Mouse (Mus musculus) right cerebral cortex, adult 2 months (tissue): ENCODE measurements at regions not wholly inside any gene's neighbourhood (a gene's known extent, or its start where the extent isn't known, plus 50 kb on each side); places are given as distances from the start of the nearest gene placed in this dataset.
"Not testable (repeated sequence)": the region's sequence is repeated elsewhere in the genome, so short reads cannot be mapped to it uniquely, and the experiment has no call there.

ENCODE experiments used
- DNase-seq, 2 experiments: peaks; one replicate each; pipeline ENCODE4 v3.0.0; 2021 to 2022; ENCODE audit warnings: low spot score in 2 of 2

DNA sequence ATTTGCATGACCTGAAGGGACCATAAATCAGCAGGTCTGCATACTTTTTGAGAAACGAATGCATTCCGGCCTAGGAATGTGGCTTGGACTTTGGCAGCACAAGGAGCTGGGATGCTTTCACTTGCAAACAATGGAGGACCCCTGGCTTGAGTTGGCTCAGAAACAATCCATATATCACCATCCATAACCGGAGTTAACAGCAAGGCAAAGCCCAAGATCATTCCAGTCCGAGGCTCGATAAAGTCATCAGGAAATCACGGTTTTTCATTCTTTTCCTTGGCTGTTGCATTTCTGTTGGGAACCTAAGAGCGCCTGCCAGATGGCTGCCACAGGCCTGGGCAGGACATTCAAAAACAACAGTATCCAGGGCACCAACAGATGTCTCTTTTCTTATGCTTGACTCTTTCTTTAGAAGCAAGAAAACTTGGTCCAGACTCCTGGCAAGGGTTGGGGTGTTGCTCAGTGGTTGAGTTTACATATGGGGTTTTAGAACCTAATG is 198.5 kb downstream of the Fam43a start:
- no peak for DNase-seq

- no peak for DNase-seq
Measured at GRCm38 (mm10) chr16:30798536-30798935, 199.0 kb downstream of the Fam43a start.

- DNase-seq: no peak
Measured at GRCm38 (mm10) chr16:30799699-30800483, 200.4 kb downstream of the Fam43a start.

DNA sequence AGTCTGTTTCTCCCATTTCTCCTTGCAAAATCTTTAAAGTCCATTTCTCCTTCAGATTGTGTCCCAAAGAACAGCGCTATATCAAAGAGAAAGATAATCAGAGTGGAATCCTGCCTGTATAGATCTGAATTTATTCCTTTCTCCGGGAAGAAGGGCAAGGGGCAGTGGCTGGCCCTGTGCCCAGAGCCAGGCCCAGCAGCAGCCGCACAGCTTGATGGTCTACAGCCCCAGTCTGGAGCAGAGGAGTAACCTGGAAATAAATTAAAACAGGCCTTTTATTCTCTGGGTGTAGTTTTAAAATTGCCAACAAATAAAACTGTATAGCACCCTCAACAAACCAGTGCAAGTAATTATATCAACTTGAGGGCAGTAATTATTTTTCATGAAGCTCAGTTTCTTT is 204.5 kb downstream of the Fam43a start:
- no peak for DNase-seq

- DNase-seq: not testable (repeated sequence)
Measured at GRCm38 (mm10) chr16:30806206-30806605, 206.7 kb downstream of the Fam43a start.

GRCm38 (mm10) chr16:30818541-30819120 is 219.1 kb downstream of the Fam43a start:
- no peak for DNase-seq

DNA sequence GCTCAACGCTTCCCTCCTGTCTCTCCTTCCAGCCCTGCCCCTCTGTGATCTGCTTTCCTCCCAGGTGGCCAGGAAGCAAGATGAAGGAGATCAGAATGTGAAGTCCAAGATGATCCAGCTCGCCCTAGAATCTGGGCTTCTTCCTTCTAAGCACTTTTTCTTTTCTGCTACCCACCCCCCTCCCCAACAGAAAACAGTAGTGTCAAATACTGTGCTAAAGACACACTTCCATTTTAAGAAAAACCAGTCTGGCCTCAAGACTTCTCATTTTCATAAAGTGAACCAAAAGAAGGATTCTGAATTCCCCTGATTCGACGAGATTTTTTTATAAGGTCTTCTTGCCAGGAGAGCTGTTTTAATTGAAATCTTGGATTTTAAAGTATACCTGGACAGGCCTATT is 219.8 kb downstream of the Fam43a start:
- DNase-seq: no peak

GRCm38 (mm10) chr16:30820234-30820633 is 220.7 kb downstream of the Fam43a start:
- DNase-seq: no peak

DNA sequence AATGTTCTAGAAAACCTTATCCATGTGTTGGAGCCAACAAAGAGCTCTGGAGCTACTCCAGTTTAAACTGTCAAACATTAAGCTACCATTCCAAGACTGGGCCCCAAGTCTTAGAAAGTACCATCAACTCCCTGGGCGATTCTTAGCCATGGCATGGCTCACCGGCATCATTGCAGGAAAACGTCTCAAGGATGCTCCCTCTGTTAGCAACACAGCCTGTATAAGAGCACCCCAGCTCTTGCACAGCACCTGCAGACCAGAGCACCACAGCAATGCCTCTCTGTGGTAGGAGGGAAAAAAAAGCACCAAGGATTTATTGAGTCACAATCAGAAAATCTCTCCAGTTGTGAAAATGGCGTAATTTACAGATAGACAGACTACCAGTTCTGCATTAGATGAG is 221.2 kb downstream of the Fam43a start:
- DNase-seq: no peak

DNA sequence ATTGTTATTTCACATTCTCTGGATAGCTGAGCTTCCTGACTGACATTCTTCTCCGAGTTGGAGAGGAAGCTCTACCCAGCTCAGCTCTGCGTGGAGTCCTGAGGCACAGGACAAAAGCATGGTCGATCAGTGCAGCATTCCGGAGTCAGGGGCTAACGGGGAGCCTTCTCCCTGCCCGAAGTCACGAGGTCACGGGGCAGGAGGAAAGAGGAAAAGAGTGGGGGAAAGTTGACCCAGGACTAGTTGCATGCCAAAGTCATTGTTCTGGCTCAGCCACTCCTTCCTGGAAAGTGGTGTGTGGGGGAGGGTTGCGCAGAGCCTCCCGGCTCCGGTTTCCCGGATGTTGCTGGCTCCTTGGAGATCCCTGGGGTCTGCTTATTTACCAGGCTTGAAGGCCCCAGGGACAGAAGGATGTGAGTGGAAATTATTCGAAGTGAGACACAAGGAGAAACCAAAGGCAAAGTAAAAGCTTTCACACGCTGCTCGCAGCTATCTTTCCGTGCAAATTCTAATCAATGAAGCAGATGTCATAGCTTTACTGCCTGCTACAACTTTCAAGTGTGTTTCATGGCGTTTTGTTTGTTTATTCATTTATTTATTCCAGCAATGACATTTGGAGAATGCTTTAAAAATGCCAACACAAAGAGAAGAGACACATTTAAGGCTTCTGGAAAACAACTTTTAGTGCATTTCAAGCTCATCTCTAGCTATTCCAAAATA is 221.8 kb downstream of the Fam43a start:
- DNase-seq: peak in 1 of 2 experiments; percentile 4

DNA sequence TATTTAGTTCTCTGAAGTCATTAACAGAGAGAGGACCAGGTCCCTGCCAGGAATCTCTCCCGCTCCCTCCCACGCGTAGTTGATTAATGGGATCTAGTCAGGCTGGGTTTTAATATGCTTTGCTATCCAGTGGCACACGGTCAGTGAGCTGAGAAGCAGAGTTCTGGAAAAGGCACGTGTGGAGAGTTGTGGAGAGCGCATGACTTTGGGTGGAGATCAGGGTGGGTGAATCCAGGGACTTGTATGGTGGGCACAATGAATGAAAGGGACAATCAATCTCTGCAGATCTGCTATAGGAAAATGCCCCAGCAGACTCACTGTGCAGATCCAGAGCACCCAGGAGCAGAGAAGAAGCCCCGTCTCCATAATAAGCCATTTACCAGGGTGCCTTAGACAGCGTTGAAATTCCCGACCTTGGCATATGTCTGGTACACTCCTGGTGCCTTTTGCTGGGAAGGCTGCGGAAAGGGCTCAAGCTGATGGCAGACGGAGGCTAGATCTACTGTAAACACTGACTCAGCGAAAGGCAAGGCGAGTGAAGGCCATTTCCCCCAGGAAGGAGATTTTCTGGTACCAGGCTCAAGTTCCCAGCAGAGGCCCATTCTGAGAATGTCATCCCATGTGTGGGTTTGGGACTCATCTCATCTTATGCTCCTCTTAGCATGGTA is 222.5 kb downstream of the Fam43a start:
- peak in 1 of 2 experiments; percentile 6 for DNase-seq

DNA sequence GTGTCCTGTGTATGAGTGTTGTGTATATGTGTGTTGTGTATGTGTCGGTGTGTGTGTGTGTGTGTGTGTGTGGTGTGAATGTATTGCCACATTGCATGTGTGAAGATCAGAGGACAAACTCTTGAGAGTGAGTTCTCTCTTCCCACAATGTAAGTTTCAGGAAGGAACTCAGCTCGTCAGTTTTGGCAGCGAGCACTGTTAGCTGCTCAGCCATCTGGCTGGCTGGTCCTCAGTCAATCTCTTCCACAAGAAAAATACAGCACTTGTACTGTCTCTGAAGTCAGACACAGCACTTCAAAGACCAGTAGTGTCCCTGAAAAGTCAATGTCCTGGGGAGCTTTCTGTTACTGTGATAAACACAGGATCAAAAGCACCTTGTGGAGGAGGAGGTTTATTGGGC is 226.6 kb downstream of the Fam43a start:
- peak; percentile 52 for DNase-seq

DNA sequence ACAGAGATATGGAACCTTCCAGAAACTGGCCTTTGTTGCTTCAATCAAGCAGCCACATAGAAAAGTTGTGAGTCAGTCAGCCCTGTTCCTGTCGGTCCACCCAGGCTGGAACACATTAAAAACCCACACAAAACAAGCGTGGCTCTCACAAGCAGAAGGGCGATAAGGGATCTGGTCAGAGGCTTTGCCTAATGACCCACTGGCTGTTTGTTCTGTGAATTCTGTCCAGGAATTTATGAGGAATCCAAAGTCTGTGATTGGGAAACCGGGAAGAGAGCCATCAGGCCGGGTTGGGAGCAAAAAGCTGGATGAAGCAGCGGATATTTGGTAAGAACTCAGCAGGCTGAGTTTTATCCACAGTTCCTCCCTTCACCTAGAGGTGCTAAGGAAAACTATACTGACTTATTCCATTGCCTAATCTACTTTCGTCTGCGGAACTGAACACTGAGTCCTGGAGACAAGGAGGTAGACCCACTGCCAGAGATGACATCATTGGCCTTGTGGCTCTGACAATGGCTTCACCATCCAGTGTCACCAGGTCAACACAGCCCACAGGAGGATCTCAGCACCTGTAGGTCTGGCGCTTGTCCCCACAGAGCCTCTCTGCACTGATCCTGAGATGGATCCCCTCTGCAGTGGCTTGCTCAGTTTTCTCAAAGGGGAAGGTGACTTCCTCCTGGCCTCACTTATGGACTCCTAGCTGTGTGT is 228.5 kb downstream of the Fam43a start:
- no peak for DNase-seq

DNA sequence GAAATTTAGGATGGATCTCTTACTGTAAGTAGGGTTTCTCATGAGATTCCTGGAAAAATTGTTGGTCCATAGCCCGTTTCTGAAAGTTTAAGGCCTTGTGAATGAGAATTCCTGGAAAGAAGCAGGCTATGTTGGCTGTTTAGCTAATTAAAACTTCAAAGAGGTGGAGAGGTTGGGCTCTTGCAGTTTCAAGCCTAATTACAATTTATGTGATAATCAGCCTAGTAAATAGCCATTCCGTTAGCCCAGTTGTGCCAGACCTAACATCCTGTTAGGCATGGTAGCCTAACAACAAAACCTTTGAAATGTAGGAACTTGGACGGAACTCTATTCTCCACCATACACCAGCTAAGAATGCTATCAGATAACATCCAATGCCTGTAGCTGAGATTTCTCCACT is 235.0 kb downstream of the Fam43a start:
- no peak for DNase-seq

DNA sequence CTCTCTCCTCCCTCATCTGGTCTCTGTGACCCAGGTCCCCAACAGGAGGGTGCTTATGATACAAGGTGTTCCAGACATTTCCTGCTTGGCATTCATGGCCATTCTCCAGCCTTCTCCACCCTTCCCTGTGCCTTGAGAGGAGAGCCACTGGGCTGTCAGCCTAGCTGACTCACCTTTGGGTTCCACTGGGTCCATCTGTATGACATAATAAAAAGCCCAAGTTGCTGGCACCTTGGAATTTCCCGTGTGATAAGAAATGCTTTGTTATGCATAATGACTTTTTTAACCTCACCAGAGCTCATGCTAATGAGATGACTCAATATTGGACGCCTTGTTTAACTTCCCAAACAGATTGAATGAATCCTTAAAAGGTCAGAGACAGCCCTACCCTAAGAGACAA is 236.2 kb downstream of the Fam43a start:
- no peak for DNase-seq

DNA sequence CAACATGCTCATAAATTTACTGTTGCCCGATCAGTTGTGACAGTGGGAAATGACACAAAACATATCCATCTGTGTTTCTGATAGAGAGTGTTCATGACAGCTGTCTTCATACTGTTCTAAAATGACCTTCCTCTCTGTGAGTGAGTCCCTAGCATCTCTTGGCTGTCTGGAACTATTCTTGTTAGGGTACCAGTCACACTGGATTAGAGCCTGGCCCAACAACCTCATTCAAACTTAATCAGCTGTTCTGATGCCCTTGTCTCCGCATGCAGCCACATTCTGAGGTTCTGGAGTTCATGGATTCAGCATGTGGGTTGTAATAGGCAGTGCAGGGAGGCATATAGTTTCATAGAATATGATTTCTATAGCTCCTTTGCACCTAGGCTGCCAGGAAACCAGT is 238.4 kb downstream of the Xxylt1 start:
- no peak for DNase-seq

DNA sequence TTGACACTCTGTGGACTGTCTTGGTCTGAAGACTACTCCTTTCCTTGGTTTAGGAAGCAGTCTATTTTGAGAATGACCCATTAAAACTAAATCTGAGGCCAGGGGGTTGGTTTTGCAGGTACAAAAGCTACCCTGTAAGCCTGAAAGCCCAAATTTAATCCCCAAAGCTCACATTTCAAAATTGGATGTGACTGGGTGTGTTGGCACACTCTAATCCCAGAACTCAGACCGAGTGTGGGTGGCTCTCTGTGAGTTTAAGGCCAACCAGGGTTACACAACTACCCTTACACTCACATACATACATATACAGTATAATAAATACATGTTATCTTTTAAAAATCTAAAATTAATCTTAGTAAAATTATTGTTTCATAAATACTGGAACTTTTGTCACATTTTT is 228.6 kb downstream of the Xxylt1 start:
- DNase-seq: no peak

- no peak for DNase-seq
Measured at GRCm38 (mm10) chr16:30854716-30855115, 226.5 kb downstream of the Xxylt1 start.

- no peak for DNase-seq
Measured at GRCm38 (mm10) chr16:30857656-30858055, 223.6 kb downstream of the Xxylt1 start.

- no peak for DNase-seq
Measured at GRCm38 (mm10) chr16:30869136-30869909, 211.9 kb downstream of the Xxylt1 start.

GRCm38 (mm10) chr16:30870110-30870509 is 211.1 kb downstream of the Xxylt1 start:
- no peak for DNase-seq
